Mouse (Mus musculus): Measurements from ENCODE around the gene Cebpb.

GRCm38 (mm10) chr2:167658712-167659111 lies 30.0 kb upstream of the Cebpb start:
- TF ChIP-seq POLR2A (IDR thresholded peaks at IDR 0.05; ENCODE audit: low read depth, low read length) (no peak), CTCF (IDR thresholded peaks at IDR 0.05; ENCODE audit: extremely low read depth, insufficient read length, insufficient replicate concordance, low read depth, low read length) (no peak)

Data from small intestine, adult 2 months (tissue).